Mouse (Mus musculus) yolk sac, embryonic 10.5 days (tissue): ENCODE measurements at regions not wholly inside any gene's neighbourhood (a gene's known extent, or its start where the extent isn't known, plus 50 kb on each side); places are given as distances from the start of the nearest gene placed in this dataset.
"Not testable (repeated sequence)": the region's sequence is repeated elsewhere in the genome, so short reads cannot be mapped to it uniquely, and the experiment has no call there.

Source experiments
- DNase-seq: peaks from one replicate; pipeline ENCODE4 v3.0.0-alpha.2; 2017; ENCODE audit warnings: low spot score

DNA sequence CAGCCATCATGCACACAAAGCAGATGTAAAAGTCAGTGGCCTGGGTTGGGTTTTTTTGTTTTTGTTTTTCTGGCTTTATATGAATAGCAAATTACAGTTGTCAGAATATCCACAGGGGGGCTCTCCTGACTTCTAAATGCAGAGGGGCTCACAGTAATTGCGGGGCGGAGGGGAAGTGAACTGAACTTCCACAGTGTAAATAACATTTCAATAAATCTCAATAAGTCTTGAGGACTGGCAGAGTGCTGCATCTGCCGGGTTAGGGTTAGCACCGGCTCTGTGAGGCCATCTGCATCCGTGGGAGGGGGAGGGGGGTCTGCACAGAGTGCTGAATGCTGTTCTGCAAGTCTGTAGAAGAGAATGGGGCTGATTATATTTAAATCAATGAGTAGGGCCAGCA is 50.3 kb upstream of the Arl4c start:
- DNase-seq = peak; percentile 32

DNA sequence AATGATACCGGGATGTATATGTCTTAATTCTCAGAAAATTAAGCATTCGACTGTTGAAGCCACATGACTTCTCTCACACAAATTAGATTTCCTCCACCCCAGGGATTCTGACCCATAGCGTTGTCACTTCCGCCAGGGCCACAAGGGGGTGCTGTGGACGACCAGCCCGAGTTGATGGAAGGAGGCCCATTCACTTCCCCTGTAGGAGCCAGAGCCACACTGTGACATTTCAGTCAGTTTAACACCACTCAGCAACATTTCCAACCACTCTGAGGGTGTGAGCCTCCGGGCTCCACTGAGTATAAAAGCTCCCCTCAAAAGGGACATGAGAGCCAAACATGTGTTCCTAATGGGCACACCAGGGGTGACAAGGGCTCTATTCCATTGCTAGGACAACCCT is 54.6 kb upstream of the Arl4c start:
- DNase-seq = no peak

DNA sequence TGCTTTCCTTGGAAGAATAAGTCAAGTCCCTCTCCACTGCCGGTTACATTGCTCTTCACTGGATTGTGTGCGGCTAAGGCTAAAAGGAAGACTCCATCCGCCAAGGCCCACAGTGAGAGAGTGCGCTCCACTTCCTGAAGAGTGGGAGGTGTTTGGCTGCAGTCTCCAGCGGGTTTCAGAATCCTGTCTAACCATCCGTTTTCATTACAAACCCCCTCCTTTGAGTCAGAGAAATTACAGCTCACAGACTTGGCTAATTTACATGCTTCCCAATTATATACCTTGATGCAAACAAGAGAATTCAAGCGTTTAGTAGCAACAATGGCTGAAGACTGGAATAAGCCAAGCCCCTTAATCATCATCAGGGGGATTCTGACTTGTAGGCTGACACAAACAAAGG is 55.1 kb upstream of the Arl4c start:
- no peak for DNase-seq

DNA sequence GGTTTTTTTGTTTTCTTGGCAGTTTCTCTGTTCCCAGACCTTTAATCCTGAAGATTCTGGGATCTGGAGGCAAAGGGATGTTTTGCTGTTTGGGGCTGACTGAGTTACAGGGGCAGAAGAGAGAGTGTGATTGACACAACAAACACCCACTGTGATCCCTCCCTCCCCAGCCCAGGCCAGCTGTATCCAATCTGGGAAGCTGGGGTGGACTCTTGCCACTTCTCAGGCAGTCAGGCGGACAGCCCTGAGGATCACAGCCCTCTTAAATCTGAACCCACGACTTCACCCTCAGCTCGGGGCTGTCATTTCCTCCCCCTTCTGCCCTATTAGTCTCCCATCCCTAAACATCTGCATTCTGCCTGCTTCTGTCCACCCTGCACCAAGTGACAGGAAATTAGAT is 55.7 kb upstream of the Arl4c start:
- DNase-seq = no peak

DNA sequence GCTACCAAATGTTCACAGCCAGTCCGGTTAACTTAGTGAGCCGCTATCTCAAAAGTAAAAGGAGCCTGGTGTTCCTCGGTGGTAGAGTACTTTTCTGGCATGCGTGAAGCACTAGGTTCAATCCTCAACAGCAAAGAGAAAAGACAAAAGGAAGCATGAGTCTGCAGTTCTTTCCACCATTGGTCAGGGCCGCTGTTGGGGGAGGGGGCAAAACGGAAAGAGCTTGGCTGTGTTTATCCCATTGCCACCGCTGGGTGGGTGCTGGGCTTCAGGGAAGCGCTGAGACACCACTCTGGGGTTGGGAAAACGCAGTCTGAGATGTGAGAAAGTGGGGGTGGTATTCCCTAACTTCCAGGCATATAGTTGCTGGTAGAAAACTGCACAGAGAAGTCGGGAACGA is 58.6 kb upstream of the Arl4c start:
- peak; percentile 21 for DNase-seq

DNA sequence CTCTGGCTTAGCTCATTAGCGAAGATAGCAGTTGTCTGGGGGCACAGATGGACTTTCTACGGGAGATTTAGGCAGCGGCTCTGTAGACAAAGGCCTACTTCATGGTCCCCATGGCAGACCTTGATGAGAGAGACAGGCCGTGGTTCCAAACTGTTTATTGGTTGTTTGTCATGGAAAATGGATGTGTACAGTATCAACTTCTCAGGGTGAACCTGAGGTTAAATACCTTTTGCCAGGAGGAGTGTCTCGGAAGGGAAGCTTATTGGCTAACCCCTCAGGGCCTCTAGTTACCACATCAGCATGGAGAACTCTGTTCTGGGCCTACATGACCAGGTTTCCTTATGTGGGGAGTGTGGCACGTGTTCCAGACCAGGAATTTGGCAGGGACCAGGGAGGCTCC is 59.1 kb upstream of the Arl4c start:
- DNase-seq = no peak

DNA sequence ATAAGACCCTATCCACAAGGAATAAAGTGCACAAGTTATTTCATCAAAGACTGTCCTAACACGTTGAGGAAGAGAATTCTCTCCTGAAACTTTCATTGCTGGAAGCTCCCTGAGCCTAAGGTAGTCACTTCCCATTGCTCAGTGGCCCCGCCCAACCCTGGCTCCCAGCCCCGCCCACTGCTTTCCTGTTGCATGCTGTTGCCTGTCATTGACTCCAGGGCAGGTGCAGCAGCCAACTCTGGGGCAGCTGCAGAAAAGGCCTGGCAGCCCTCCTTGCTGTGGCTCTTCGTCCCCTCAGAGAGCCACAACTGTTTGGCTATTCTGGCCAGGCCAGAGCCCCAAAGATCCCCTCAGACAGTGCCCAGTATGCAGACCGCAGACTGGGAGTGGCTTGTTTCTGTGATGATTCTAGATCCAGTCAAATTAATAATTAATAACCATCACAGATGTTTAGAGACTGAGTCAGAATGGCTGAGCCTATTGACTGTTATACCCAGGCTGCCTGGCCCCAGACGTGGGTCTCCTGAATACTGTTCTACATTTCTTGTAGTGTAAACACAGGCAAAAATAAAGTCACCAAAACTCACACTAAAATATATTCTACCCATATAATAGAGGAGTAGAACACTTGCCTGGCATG is 61.8 kb upstream of the Arl4c start:
- DNase-seq = no peak

DNA sequence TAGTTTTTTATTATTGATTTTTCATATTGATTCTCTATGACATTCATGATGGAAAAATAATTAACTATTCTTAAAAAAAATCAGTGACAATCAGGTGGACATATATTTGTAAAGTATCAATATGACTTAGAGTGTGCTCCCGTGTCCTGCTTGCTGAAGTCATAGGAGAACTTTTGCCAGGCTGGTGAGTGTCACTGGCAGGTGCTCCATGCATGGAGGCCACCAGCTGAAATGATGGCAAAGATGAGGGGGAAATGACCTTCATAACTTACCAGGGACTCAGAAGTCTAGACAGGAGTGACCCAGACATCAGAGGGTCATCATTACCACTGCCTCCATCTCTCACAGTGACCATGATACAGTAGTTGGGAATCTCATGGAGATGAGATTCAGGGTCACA is 62.5 kb upstream of the Arl4c start:
- no peak for DNase-seq

DNA sequence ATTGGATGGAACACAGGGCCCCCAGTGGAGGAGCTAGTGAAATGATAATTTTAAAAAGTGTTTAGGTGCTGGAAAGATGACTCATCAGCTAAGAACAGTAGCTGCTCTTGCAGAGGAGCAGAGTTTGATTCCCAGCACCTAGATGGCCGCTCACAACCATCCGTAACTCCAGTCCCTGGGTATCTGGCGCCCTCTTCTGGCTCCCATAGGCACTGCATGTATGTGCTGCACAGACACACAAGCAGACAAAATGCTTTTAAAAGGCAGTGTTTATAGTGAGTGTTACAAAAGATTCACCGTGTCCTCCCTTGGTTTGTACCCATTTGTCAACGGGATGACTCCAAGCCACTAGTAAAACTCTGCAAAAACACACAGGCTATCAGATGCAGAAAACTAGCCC is 75.0 kb upstream of the Arl4c start:
- DNase-seq = no peak

DNA sequence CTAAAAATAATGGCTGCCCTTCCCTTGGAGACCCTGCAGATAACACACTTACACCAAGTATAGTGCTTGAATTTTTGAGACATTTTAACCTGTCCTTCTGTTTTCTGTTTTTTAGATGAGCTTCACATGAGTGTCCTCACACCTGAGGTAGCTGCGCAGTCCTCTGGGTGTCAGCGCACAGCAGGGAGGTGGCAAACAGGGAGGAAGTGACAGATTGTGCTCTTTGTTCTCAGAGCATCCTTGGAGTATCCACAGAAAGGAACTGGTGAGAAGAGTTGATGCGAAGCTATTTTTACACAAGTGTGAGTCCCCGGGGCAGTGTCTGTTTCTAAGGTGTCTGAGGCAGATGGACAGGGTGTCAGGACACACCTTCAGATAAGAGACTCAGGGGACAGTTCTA is 78.2 kb upstream of the Arl4c start:
- no peak for DNase-seq

DNA sequence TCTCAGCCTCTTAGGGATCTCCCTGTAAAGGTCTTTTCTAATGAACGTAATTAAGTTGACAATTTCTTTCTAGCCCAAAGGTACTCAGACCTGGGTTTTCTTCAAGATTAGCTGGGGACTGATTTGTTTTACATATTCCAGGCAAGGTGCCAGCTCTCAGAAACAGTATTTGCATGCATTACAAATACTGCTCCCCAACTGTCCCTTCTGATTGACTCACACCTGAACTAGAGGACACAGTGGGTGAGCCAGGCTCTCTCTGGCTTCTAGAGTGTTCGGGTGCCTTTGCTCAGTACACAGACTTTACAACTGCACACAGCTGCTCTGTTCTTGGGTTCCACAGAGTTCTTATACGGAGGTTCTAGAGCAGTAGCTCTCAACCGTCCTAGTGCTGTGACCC is 81.1 kb upstream of the Arl4c start:
- no peak for DNase-seq

DNA sequence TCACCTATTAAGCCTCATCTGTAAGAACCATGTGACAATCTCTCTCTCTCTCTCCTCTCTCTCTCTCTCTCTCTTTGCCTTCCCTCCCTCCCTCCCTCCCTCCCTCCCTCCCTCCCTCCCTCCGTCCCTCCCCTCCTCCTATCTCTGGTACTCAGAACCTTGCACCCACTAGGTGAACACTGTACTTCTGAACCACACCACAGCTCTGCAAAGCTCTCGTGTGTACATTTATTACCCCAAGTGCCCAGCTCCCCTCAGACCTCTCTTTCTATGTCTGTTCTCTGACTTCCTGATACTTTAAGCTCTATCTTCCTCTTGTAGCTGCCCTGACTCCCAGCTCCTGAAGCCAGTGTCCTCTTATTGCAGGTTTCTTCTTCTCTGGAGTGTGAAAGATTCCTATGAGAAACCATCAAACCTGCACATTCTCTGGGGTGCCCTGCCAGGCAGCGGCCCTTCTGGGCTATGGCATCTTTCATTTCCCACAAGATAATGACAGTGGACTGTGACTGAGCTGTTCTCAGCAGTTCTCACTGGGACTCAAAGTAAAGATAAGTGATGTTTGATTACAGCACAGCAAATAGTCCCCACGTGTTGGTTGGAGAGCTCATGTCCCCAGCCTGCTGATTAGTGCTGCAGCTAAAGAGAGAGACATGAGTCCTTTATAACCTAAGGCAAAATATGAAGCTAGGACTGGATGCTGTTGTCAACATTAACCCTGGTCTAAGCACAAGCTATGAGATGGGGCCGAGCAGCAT is 83.0 kb upstream of the Arl4c start:
- DNase-seq = no peak

DNA sequence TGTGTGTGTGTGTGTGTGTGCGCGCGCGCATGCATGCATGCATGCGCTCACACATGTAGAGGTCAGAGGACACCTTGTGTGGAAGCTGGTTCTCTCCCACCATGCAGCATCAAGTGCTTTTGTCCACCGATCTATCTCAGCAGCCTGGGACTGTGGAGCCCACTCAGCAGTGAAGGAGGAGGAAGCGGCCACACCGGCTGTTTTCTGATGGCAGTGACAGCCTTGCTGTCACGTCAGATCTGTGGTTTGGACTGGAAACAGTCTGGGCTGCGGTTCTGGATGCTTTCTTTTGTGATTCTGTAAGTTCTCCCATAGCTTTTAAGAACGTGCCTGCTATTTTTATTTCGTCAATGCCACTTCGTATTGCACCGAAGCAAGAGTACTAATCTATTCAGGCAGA is 84.0 kb upstream of the Arl4c start:
- no peak for DNase-seq

DNA sequence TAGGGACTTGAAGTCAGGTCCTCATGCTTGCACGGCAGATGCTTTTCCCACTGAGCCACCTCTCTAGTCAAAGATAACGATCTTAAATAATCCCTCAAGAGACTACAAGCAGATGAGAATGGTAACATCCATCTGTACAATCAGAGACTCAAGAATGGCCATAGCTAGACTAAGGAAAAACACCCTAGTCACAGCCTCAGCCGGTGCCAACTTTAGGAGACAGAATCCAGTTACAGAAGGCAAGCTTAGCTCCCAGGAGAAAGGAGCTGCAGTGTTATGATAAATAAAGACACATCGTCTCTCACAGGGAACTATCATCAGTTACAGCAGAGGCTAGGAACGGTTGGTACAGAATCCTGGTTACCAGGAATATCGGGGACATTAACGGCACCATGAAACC is 88.7 kb upstream of the Arl4c start:
- no peak for DNase-seq

DNA sequence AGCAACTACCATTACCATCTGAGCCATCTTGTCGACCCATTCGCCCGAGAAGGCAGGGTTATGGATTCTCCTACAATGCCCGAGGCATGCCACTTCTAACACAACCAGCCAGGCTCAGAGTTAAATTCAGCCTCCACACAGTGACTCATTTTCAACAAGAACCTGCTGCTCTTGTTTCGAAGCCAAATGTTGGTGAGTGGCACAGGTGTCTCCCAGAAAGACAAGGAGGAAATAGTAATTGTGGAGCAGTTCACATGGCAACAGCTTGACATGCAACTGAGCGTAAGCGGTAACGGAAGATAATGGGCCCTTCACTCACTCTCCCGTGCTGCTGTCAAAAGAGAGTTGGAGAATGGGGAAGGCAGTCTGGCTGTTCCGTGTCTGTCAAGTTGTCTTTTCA is 92.9 kb upstream of the Arl4c start:
- DNase-seq = no peak

DNA sequence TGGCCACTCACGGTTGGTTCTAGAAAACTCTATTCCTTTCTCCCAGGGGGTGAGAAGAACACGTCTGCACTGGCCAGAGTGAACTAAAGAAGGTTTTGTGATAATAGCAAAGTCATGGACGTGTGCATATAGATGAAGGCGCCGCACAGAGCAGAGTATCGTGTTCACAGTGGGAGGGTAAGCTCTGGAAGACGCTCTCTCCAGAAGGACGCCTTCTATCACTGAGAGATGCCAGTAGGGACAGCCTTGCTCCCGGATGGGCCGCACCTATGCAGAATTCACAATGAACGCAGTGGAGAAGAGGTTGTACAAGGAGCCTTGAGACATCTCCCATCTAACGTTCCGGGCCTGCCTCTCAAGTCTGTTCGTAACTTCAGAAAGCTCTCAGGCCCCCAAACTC is 96.5 kb upstream of the Arl4c start:
- no peak for DNase-seq

DNA sequence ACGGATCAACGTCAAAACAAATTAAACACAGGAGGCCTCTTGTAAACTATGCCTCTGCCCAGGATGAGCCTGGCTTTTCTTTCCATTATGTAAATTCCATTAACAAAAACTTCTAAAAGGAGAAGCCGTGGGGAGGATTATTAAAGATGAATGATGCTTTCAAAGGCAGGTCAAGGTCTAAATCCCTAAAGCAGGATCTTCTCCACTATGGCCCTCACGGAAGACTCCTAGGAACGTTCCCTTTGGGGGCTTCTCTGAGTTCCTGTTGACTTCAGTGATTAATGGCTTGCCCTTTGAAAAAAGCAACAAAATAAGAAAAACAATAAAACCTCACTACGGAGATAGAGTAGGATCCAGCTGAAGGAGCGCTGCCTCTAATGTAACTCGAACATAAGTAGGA is 96.9 kb upstream of the Arl4c start:
- DNase-seq = no peak

DNA sequence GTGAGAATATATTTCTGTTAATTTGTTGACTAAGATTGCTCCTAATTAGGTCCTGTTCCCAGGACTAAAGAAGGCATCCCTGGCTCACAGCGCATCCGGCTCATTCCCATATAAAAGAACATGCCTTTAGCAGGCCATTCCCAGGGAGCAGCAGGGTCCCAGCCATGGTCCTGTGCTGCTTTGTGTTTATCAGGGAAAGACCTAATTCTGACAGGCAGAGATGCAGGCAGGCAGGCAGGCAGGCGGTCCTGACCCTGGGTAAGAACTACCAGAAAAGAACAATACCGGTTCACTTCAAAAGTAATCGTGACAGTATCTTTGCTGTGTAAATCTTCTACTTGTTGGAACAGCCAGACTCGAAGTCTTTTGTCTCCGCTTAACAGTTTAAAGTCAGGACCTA is 97.3 kb upstream of the Arl4c start:
- no peak for DNase-seq

DNA sequence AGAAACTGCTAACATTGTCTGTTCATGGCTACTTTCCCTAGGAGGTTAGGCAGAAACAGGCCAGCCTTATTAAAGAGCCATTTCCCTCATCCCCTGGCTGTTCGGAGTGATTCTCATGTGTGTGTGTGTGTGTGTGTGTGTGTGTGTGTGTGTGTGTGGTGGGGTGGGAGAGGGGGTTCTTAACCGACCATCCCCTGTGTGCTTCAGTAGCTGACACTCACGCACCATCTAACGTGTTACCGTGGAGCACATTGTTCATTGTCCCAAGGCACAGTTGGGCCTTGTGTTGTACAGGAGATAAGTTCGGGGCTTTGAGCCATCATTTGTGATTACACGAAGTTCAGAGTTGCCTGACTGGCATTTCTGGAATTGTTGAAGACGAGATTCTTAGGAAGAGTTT is 97.8 kb upstream of the Arl4c start:
- DNase-seq = no peak

DNA sequence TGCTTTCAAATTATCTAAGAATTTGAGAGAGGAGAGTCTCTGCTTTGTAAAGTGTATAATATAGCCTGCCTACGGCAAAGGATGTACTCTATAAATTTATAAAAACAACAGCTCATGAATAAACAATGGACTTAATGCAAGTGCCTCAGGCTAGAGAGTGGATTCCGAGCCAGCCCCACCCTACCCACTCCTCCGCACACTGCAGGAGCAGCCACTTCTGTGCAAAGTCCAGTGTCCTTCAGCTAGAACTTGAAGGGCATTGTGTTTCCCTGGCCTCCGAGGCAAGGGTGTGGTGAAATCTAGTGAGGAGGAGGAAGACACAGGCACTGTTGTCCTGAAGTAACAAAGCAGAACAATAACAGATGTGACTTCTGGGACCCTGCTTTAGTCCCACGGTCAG is 98.4 kb upstream of the Arl4c start:
- no peak for DNase-seq

DNA sequence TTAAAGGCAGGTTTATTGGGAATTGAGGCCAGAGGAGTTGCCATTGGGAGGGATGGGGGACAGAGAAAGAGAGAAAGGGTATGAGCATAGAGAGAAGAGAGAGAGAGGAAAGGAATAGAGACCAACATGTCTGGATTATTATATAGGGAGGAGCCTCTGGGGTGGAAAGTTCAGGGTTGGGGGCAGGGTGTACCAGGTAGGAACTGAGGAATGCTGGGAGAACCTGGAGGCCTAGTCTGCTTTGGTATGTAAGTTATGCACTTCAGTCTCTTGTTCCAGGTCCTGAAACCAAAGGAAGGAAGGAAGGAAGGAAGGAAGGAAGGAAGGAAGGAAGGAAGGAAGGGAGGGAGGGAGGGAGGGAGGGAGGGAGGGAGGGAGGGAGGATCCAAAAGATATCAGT is 99.1 kb upstream of the Arl4c start:
- not testable (repeated sequence) for DNase-seq

DNA sequence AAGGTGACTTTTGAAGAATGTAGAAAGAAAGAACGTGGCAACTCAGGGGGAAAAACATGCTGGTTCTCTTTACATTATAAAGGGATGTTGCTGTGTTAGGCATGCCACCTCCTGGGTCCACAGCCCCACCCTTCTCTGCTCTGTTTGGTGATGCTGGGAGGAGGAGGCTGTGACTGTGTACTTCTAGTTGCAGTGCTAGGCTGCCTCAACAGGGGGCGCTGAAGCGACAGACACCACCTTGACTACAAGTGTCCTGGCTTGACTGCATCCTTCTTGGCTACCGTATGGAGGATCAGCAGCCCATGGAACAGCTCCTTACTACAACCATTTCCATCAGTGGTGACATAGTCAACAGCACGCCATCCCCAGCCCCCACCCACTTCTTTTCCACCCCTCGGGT is 104.9 kb upstream of the Arl4c start:
- no peak for DNase-seq

DNA sequence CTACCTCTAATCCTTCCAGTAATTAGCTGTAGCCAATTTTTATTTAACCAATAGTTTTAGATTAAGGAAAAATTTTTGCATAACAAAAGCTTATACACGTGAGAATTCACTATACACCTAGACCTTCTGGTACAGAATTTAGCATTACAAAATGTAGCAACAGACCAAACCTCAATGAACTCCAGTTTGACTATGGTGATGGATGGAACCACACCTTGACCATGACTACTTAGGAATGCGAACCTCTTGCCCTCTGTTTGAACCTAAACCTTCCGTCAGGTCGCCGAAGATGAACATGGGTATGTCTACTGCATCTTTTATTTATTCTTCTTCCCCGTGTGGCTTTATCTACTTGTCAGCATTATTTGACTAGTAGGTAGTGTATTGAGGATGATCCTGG is 105.9 kb upstream of the Arl4c start:
- no peak for DNase-seq

DNA sequence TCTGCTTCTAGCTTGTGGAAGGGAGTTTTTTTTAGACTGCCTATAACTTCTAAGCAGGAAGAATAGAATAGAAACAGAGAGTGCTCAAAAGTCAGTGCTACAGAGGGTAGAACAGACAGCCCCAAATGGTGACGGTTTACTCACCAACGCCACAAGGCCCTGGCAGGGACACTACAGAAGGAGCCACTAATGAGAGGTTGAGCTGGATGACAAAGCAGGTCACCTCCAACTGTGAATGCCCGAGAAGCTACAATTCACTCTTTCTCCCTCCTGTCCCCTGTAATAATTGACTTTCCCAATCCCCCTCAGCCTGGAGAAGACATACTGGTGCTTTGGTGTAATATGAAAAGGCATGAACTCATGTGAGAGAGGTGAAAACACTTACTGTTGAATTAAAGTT is 106.5 kb upstream of the Arl4c start:
- no peak for DNase-seq
